Mouse (Mus musculus) left cerebral cortex, adult 2 months (tissue): ENCODE results near the gene Gm5926. TPM values are rescaled to one million over a fixed set of nuclear protein-coding genes. Genes with fewer than 3 reads are reported as not detected.
A peak's percentile ranks its signal among the peaks of the same experiment; 100 is the strongest.
"Not testable (repeated sequence)": the region's sequence is repeated elsewhere in the genome, so short reads cannot be mapped to it uniquely, and the experiment has no call there.

ENCODE experiments used
- DNase-seq, 2 experiments: peaks; one replicate each; pipeline ENCODE4 v3.0.0; 2021 to 2022; ENCODE audit warnings: low spot score in 2 of 2, mixed read lengths in 1 of 2; ENCODE audit errors: extremely low spot score in 1 of 2
- H3K27ac ChIP-seq: fragments of 200-600 bp; 2 replicates; pipeline ENCODE4 v1.8.1; 2022
- H3K4me3 ChIP-seq: fragments of 200-600 bp; 2 replicates; pipeline ENCODE4 v1.8.1; 2022
- intact Hi-C: fragments of 180-260 bp; cut with DNase I; formaldehyde crosslinking; loops from one replicate; pipeline ENCODE4 v1.15.1; 2025
- long read RNA-seq, 2 experiments: library from polyadenylated mRNA; stranded (forward); transcript quantifications; one replicate each; pipeline ENCODE4 v2.0.0; 2021; ENCODE audit warnings: borderline mapping rate in 2 of 2
- total RNA-seq, 2 experiments: library from RNA; stranded (reverse); gene quantifications; 2 replicates each; pipeline ENCODE4 v1.2.3; 2021

Gene Gm5926
- not detected for total RNA-seq
- long read RNA-seq, experiment 1 = 0 reads
- long read RNA-seq, experiment 2 = 0 reads

- H3K4me3 ChIP-seq, DNase-seq, H3K27ac ChIP-seq, intact Hi-C loops: not testable (repeated sequence)
These were observed at the start of gene Gm5926 for GRCm38 (mm10) chrX:32650416-32650815. Gm5926 (plus strand) TSS chrX:32650716.

GRCm38 (mm10) chrX:32601008-32601407 lies 49.5 kb upstream of the Gm5926 start:
- H3K4me3 ChIP-seq, intact Hi-C loops, H3K27ac ChIP-seq: not testable (repeated sequence)
- peak in 1 of 2 experiments; percentile 10 for DNase-seq

GRCm38 (mm10) chrX:32601425-32601824 lies 49.1 kb upstream of the Gm5926 start:
- H3K4me3 ChIP-seq, H3K27ac ChIP-seq, intact Hi-C loops: not testable (repeated sequence)
- DNase-seq = peak in 1 of 2 experiments; percentile 9

Other genes with a start within 250 kb of the Gm5926 start
- not detected for gene Btbd35f1, start 90.7 kb upstream of the Gm5926 start, total RNA-seq
- not detected for gene Btbd35f21, start 75.4 kb downstream of the Gm5926 start, total RNA-seq
- gene Btbd35f30, start 243.9 kb downstream of the Gm5926 start, total RNA-seq = not detected